Mouse (Mus musculus): ENCODE measurements around the gene Xlr5c. TPM values are rescaled to one million over a fixed set of nuclear protein-coding genes. Genes with fewer than 3 reads are reported as not detected.

Xlr5c gene
- not detected for polyA plus RNA-seq (2015; fragmentation: Illumina TruSeq; extraction: RNeasy Lipid Tissue Mini Kit (QIAGEN cat#74804); ENCODE audit: insufficient read depth, low replicate concordance)

DNA sequence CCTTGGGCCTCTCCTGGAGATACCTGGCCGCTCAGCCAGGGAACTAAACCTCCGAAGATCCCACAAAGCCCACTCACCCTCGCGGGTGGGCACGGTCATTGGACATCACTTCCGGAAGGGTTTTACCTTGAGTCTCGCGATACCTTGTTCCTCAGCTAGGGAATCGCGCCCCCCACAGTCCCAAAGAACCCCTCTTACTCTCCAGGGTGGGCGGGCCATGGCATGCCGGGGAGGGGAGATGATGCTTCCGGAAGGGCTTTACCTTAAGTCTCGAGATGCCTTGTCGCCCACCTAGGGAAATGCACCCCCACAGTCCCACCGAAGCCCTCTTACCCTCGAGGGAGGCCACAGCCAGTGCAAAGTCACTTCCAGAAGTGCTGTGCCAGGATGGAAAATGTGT is at the start of gene Xlr5c, which contains the start of gene Xlr5a:
Xlr5c (minus strand) TSS at position 101 of the 400 bp plus-strand sequence.
Xlr5a (minus strand) TSS at position 101 of the 400 bp plus-strand sequence.

GRCm38 (mm10) chrX:73342483-73342895 is 49.7 kb upstream of the Xlr5c start, which contains the start of gene Zfp275:
Gene Zfp275, plus strand, starts transcription at chrX:73342621.

DNA sequence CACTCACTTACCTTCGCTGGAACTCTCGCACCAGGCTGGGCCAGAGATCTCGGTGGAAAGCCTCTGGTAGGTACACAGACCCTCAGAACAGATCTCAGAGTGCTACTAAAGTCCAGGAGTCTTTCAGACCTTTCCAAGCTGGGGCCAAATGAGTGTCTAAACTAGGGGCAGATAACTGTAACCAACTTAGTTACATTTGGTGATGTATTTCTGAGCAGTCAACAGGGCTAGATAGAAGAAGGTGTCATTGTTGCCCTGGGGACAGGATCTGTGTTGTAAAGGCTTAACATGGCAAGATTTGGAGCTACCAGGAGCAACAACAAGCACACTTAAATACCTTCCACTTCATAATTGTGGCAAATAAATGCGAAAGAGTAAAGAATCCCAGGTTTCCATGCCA is 44.0 kb upstream of the Xlr5c start, which contains the start of gene Gm45015:
Gm45015 (minus strand) TSS at position 101 of the 400 bp plus-strand sequence.

GRCm38 (mm10) chrX:73265270-73265669 is 27.5 kb downstream of the Xlr5c start, which contains the start of gene Xlr3c:
Gene Xlr3c, minus strand, starts transcription at chrX:73265390.

GRCm38 (mm10) chrX:73242821-73243325 is 49.9 kb downstream of the Xlr5c start, which contains the start of gene Xlr4c:
Gene Xlr4c, minus strand, starts transcription at chrX:73243130.

Other genes starting within 250 kb of the Xlr5c start
- not detected for gene Pnma3, start 228.2 kb downstream of the Xlr5c start, polyA plus RNA-seq (2015; fragmentation: Illumina TruSeq; extraction: RNeasy Lipid Tissue Mini Kit (QIAGEN cat#74804); ENCODE audit: insufficient read depth, low replicate concordance)
- gene Xlr4a, start 210.5 kb downstream of the Xlr5c start, polyA plus RNA-seq (2015; fragmentation: Illumina TruSeq; extraction: RNeasy Lipid Tissue Mini Kit (QIAGEN cat#74804); ENCODE audit: insufficient read depth, low replicate concordance) = 44.1 TPM
- 0.55 TPM for gene Xlr3a, start 195.9 kb downstream of the Xlr5c start, polyA plus RNA-seq (2015; fragmentation: Illumina TruSeq; extraction: RNeasy Lipid Tissue Mini Kit (QIAGEN cat#74804); ENCODE audit: insufficient read depth, low replicate concordance)
- not detected for gene Gm14685, start 175.9 kb downstream of the Xlr5c start, polyA plus RNA-seq (2015; fragmentation: Illumina TruSeq; extraction: RNeasy Lipid Tissue Mini Kit (QIAGEN cat#74804); ENCODE audit: insufficient read depth, low replicate concordance)
- not detected for gene Xlr5b, start 144.2 kb downstream of the Xlr5c start, polyA plus RNA-seq (2015; fragmentation: Illumina TruSeq; extraction: RNeasy Lipid Tissue Mini Kit (QIAGEN cat#74804); ENCODE audit: insufficient read depth, low replicate concordance)
- gene DXBay18, start 143.5 kb downstream of the Xlr5c start, polyA plus RNA-seq (2015; fragmentation: Illumina TruSeq; extraction: RNeasy Lipid Tissue Mini Kit (QIAGEN cat#74804); ENCODE audit: insufficient read depth, low replicate concordance) = not detected
- gene Spin2d, start 116.0 kb downstream of the Xlr5c start, polyA plus RNA-seq (2015; fragmentation: Illumina TruSeq; extraction: RNeasy Lipid Tissue Mini Kit (QIAGEN cat#74804); ENCODE audit: insufficient read depth, low replicate concordance) = not detected
- 15.7 TPM for gene Xlr3b, start 100.8 kb downstream of the Xlr5c start, polyA plus RNA-seq (2015; fragmentation: Illumina TruSeq; extraction: RNeasy Lipid Tissue Mini Kit (QIAGEN cat#74804); ENCODE audit: insufficient read depth, low replicate concordance)
- gene Xlr4b, start 78.6 kb downstream of the Xlr5c start, polyA plus RNA-seq (2015; fragmentation: Illumina TruSeq; extraction: RNeasy Lipid Tissue Mini Kit (QIAGEN cat#74804); ENCODE audit: insufficient read depth, low replicate concordance) = 72.3 TPM
- gene F8a, start 64.7 kb downstream of the Xlr5c start, polyA plus RNA-seq (2015; fragmentation: Illumina TruSeq; extraction: RNeasy Lipid Tissue Mini Kit (QIAGEN cat#74804); ENCODE audit: insufficient read depth, low replicate concordance) = 4.5 TPM
- gene Xlr4c, start 49.8 kb downstream of the Xlr5c start, polyA plus RNA-seq (2015; fragmentation: Illumina TruSeq; extraction: RNeasy Lipid Tissue Mini Kit (QIAGEN cat#74804); ENCODE audit: insufficient read depth, low replicate concordance) = 33.7 TPM
- not detected for gene Xlr3c, start 27.6 kb downstream of the Xlr5c start, polyA plus RNA-seq (2015; fragmentation: Illumina TruSeq; extraction: RNeasy Lipid Tissue Mini Kit (QIAGEN cat#74804); ENCODE audit: insufficient read depth, low replicate concordance)
- not detected for gene Xlr5a, start within 50 bp of the Xlr5c start, polyA plus RNA-seq (2015; fragmentation: Illumina TruSeq; extraction: RNeasy Lipid Tissue Mini Kit (QIAGEN cat#74804); ENCODE audit: insufficient read depth, low replicate concordance)
- gene Gm45015, start 43.9 kb upstream of the Xlr5c start, polyA plus RNA-seq (2015; fragmentation: Illumina TruSeq; extraction: RNeasy Lipid Tissue Mini Kit (QIAGEN cat#74804); ENCODE audit: insufficient read depth, low replicate concordance) = not detected
- gene Zfp275, start 49.6 kb upstream of the Xlr5c start, polyA plus RNA-seq (2015; fragmentation: Illumina TruSeq; extraction: RNeasy Lipid Tissue Mini Kit (QIAGEN cat#74804); ENCODE audit: insufficient read depth, low replicate concordance) = 29.0 TPM
- not detected for gene Gm18336, start 105.8 kb upstream of the Xlr5c start, polyA plus RNA-seq (2015; fragmentation: Illumina TruSeq; extraction: RNeasy Lipid Tissue Mini Kit (QIAGEN cat#74804); ENCODE audit: insufficient read depth, low replicate concordance)
- not detected for gene Zfp92, start 118.1 kb upstream of the Xlr5c start, polyA plus RNA-seq (2015; fragmentation: Illumina TruSeq; extraction: RNeasy Lipid Tissue Mini Kit (QIAGEN cat#74804); ENCODE audit: insufficient read depth, low replicate concordance)
- not detected for gene Trex2, start 142.4 kb upstream of the Xlr5c start, polyA plus RNA-seq (2015; fragmentation: Illumina TruSeq; extraction: RNeasy Lipid Tissue Mini Kit (QIAGEN cat#74804); ENCODE audit: insufficient read depth, low replicate concordance)
- gene Haus7, start 166.1 kb upstream of the Xlr5c start, polyA plus RNA-seq (2015; fragmentation: Illumina TruSeq; extraction: RNeasy Lipid Tissue Mini Kit (QIAGEN cat#74804); ENCODE audit: insufficient read depth, low replicate concordance) = 29.4 TPM
- 254 TPM for gene Bgn, start 190.6 kb upstream of the Xlr5c start, polyA plus RNA-seq (2015; fragmentation: Illumina TruSeq; extraction: RNeasy Lipid Tissue Mini Kit (QIAGEN cat#74804); ENCODE audit: insufficient read depth, low replicate concordance)
- not detected for gene Atp2b3, start 210.1 kb upstream of the Xlr5c start, polyA plus RNA-seq (2015; fragmentation: Illumina TruSeq; extraction: RNeasy Lipid Tissue Mini Kit (QIAGEN cat#74804); ENCODE audit: insufficient read depth, low replicate concordance)